Mouse (Mus musculus) forebrain, embryonic 11.5 days (tissue): ENCODE measurements around the gene Gm21028. TPM values are rescaled to one million over a fixed set of nuclear protein-coding genes. Genes with fewer than 3 reads are reported as not detected.
"Not testable (repeated sequence)": the region's sequence is repeated elsewhere in the genome, so short reads cannot be mapped to it uniquely, and the experiment has no call there.

Experiments
- ATAC-seq: fragments of 200-750 bp; cut with Nextera tagmentation; replicated peaks from 2 replicates; pipeline ENCODE4 v1.8.0; 2017; ENCODE audit warnings: moderate TSS enrichment; ENCODE audit not compliant: low FRiP score
- DNase-seq: peaks from one replicate; pipeline ENCODE4 v3.0.0-alpha.2; 2017; ENCODE audit warnings: low spot score
- H3K27ac ChIP-seq: fragments of 300-500 bp; sonication (generic); 2 replicates; pipeline ENCODE4 v1.5.1; 2014; ENCODE audit warnings: low read depth, low read length
- H3K27me3 ChIP-seq: fragments of 300-500 bp; sonication (generic); 2 replicates; pipeline ENCODE4 v1.6.1; 2014; ENCODE audit warnings: mild to moderate bottlenecking, low read length, mixed read lengths; ENCODE audit not compliant: control insufficient read depth, insufficient read depth
- H3K36me3 ChIP-seq: fragments of 300-500 bp; sonication (generic); 2 replicates; pipeline ENCODE4 v1.6.1; 2014; ENCODE audit warnings: mild to moderate bottlenecking, low read length, moderate library complexity, mixed read lengths; ENCODE audit not compliant: control insufficient read depth, insufficient read depth
- H3K4me1 ChIP-seq: fragments of 300-500 bp; sonication (generic); replicated peaks from 2 replicates; pipeline ENCODE4 v1.6.1; 2014; ENCODE audit warnings: low read length, mixed read lengths; ENCODE audit not compliant: control insufficient read depth, insufficient read depth
- H3K4me2 ChIP-seq: fragments of 300-500 bp; sonication (generic); 2 replicates; pipeline ENCODE4 v1.6.1; 2014; ENCODE audit warnings: low read depth, mild to moderate bottlenecking, low read length, moderate library complexity, mixed read lengths; ENCODE audit not compliant: severe bottlenecking
- H3K4me3 ChIP-seq: fragments of 300-500 bp; sonication (generic); 2 replicates; pipeline ENCODE4 v1.5.1; 2014; ENCODE audit warnings: low read depth, low read length
- H3K9ac ChIP-seq: fragments of 300-500 bp; sonication (generic); 2 replicates; pipeline ENCODE4 v1.6.1; 2014; ENCODE audit warnings: low read length
- H3K9me3 ChIP-seq: fragments of 300-500 bp; sonication (generic); 2 replicates; pipeline ENCODE4 v1.6.1; 2016; ENCODE audit warnings: low read length, mixed read lengths; ENCODE audit not compliant: control insufficient read depth
- WGBS: fragments of 180-500 bp; shearing (Covaris S2); extraction: QIAGEN DNeasy Blood & Tissue Kit; methylation state at CpG from one replicate; pipeline ENCODE4 v1.1.7; 2014; 5-methylcytosine and 5-hydroxymethylcytosine counted together
- microRNA-seq: library from miRNA; unstranded; fragments of <30 nt; microRNA quantifications from one replicate; pipeline ENCODE4, GENCODE M21; 2016; ENCODE audit not compliant: insufficient number of aligned reads
- polyA plus RNA-seq: library from polyadenylated mRNA; unstranded; fragments of >200 nt; fragmentation: Nextera tagmentation; extraction: Ambion mirVana; gene quantifications from 2 replicates; pipeline ENCODE4 v1.2.1, GENCODE M21; 2014

Gm21028 gene
- polyA plus RNA-seq = not detected in 2 replicates

- no peaks in the 10 kb centered on the region for H3K27me3 ChIP-seq
- WGBS = 93% methylated on average over 5 of the region's 5 CpGs
- DNase-seq = no peak
- no peak within 1 kb of the TSS for H3K4me3 ChIP-seq
- H3K27ac ChIP-seq = no peak within 1 kb of the TSS
- no peaks in the 10 kb centered on the region; the same call in 1 of the 2 replicates for H3K9me3 ChIP-seq
- no peak for ATAC-seq
- no peak within 1 kb of the TSS for H3K9ac ChIP-seq
- H3K36me3 ChIP-seq = no peaks in the 10 kb centered on the region
- H3K4me1 ChIP-seq = no peaks in the 10 kb centered on the region
- H3K4me2 ChIP-seq = no peak within 1 kb of the TSS
Measured at GRCm38 (mm10) chr7:42578488-42578887, at the start of gene Gm21028. Gene Gm21028, minus strand, starts transcription at chr7:42578588.

- not testable (repeated sequence) for DNase-seq, ATAC-seq
Measured at GRCm38 (mm10) chr7:42595666-42596065, 17.3 kb upstream of the Gm21028 start.

GRCm38 (mm10) chr7:42592413-42592812 is 14.0 kb upstream of the Gm21028 start, which contains the start of gene Zfp977:
Gene Zfp977, minus strand, starts transcription at chr7:42592547.
- not testable (repeated sequence) for H3K9ac ChIP-seq, H3K4me2 ChIP-seq, H3K4me1 ChIP-seq, H3K36me3 ChIP-seq, H3K27me3 ChIP-seq, H3K4me3 ChIP-seq, H3K27ac ChIP-seq, ATAC-seq, DNase-seq, H3K9me3 ChIP-seq
- WGBS = 87% methylated on average over 11 of the region's 11 CpGs

More at GRCm38 (mm10) chr7:42595666-42596065, 17.3 kb upstream of the Gm21028 start:
- H3K9me3 ChIP-seq, H3K36me3 ChIP-seq, H3K27ac ChIP-seq, H3K27me3 ChIP-seq, H3K9ac ChIP-seq, H3K4me1 ChIP-seq, H3K4me2 ChIP-seq, H3K4me3 ChIP-seq: not testable (repeated sequence)

GRCm38 (mm10) chr7:42591311-42591710 is 12.9 kb upstream of the Gm21028 start:
- not testable (repeated sequence) for DNase-seq, H3K4me3 ChIP-seq, H3K27ac ChIP-seq, ATAC-seq, H3K9me3 ChIP-seq, H3K4me1 ChIP-seq, H3K4me2 ChIP-seq, H3K27me3 ChIP-seq, H3K9ac ChIP-seq, H3K36me3 ChIP-seq

GRCm38 (mm10) chr7:42551766-42552165 is 26.6 kb downstream of the Gm21028 start:
- no peaks in the 10 kb centered on the region for H3K4me1 ChIP-seq
- ATAC-seq = no peak
- H3K27me3 ChIP-seq = no peaks in the 10 kb centered on the region
- no peak overlapping the region for H3K4me2 ChIP-seq
- no peak overlapping the region for H3K4me3 ChIP-seq
- 86% methylated on average over 3 of the region's 3 CpGs for WGBS
- no peak for DNase-seq
- H3K36me3 ChIP-seq = no peaks in the 10 kb centered on the region
- H3K9me3 ChIP-seq = no peaks in the 10 kb centered on the region; the same call in none of the 2 replicates
- H3K9ac ChIP-seq = no peak overlapping the region
- no peak overlapping the region for H3K27ac ChIP-seq

Small RNAs within 50 kb of the gene (microRNA-seq; reads per million reads assigned to microRNA genes)
- gene Gm24938 = not detected

Other genes with a start within 250 kb of the Gm21028 start
- gene 4933421I07Rik, start 130.5 kb downstream of the Gm21028 start, polyA plus RNA-seq = not detected in 2 replicates
- 13.6 and 13.9 TPM in 2 replicates for gene Zfp141, start 72.8 kb downstream of the Gm21028 start, polyA plus RNA-seq
- 0.93 and 1.5 TPM in 2 replicates for gene Zfp977, start 14.0 kb upstream of the Gm21028 start, polyA plus RNA-seq
- gene Zfp976, start 64.0 kb upstream of the Gm21028 start, polyA plus RNA-seq = 1.3 and 1.6 TPM in 2 replicates
- gene Zfp975, start 114.2 kb upstream of the Gm21028 start, polyA plus RNA-seq = 6.1 and 7.1 TPM in 2 replicates
- not detected in 2 replicates for gene Gm17067, start 148.4 kb upstream of the Gm21028 start, polyA plus RNA-seq
- not detected in 2 replicates for gene Vmn2r62, start 214.9 kb upstream of the Gm21028 start, polyA plus RNA-seq